Mouse (Mus musculus): ENCODE results near the gene Mrpl55. TPM values are rescaled to one million over a fixed set of nuclear protein-coding genes. Genes with fewer than 3 reads are reported as not detected.

Mrpl55 gene
- polyA plus RNA-seq (2014; fragmentation: Illumina TruSeq; extraction: RNeasy Lipid Tissue Mini Kit (QIAGEN cat#74804); ENCODE audit: low read depth, low replicate concordance) = 15.6 TPM

GRCm38 (mm10) chr11:59202081-59202995, at the start of gene Mrpl55:
Gene Mrpl55 (plus strand): TSS chr11:59202486.

GRCm38 (mm10) chr11:59163255-59164236, 38.7 kb upstream of the Mrpl55 start, which contains the start of gene Iba57:
Gene Iba57 (minus strand): TSS chr11:59163739.

GRCm38 (mm10) chr11:59182864-59183331, 19.4 kb upstream of the Mrpl55 start, which contains the start of gene Gjc2:
Gene Gjc2 (minus strand): TSS chr11:59183213.

GRCm38 (mm10) chr11:59192059-59192386, 10.3 kb upstream of the Mrpl55 start, which contains the start of gene Guk1:
Gene Guk1 (minus strand): TSS chr11:59192212.

GRCm38 (mm10) chr11:59208153-59208831, 6.0 kb downstream of the Mrpl55 start, which contains the start of gene 2310033P09Rik:
Gene 2310033P09Rik (plus strand): TSS chr11:59208321.

GRCm38 (mm10) chr11:59228122-59228953, 26.1 kb downstream of the Mrpl55 start, which contains the start of gene Arf1:
Gene Arf1 (minus strand): TSS chr11:59228270.

Other genes starting within 250 kb of the Mrpl55 start
- 23.7 TPM for gene Hist3h2a, start 247.8 kb upstream of the Mrpl55 start, polyA plus RNA-seq (2014; fragmentation: Illumina TruSeq; extraction: RNeasy Lipid Tissue Mini Kit (QIAGEN cat#74804); ENCODE audit: low read depth, low replicate concordance)
- not detected for gene Trim17, start 247.8 kb upstream of the Mrpl55 start, polyA plus RNA-seq (2014; fragmentation: Illumina TruSeq; extraction: RNeasy Lipid Tissue Mini Kit (QIAGEN cat#74804); ENCODE audit: low read depth, low replicate concordance)
- gene Trim11, start 224.4 kb upstream of the Mrpl55 start, polyA plus RNA-seq (2014; fragmentation: Illumina TruSeq; extraction: RNeasy Lipid Tissue Mini Kit (QIAGEN cat#74804); ENCODE audit: low read depth, low replicate concordance) = 0.44 TPM
- not detected for gene Obscn, start 66.1 kb upstream of the Mrpl55 start, polyA plus RNA-seq (2014; fragmentation: Illumina TruSeq; extraction: RNeasy Lipid Tissue Mini Kit (QIAGEN cat#74804); ENCODE audit: low read depth, low replicate concordance)
- gene Iba57, start 38.7 kb upstream of the Mrpl55 start, polyA plus RNA-seq (2014; fragmentation: Illumina TruSeq; extraction: RNeasy Lipid Tissue Mini Kit (QIAGEN cat#74804); ENCODE audit: low read depth, low replicate concordance) = 0.97 TPM
- not detected for gene Gjc2, start 19.3 kb upstream of the Mrpl55 start, polyA plus RNA-seq (2014; fragmentation: Illumina TruSeq; extraction: RNeasy Lipid Tissue Mini Kit (QIAGEN cat#74804); ENCODE audit: low read depth, low replicate concordance)
- 5.9 TPM for gene Guk1, start 10.3 kb upstream of the Mrpl55 start, polyA plus RNA-seq (2014; fragmentation: Illumina TruSeq; extraction: RNeasy Lipid Tissue Mini Kit (QIAGEN cat#74804); ENCODE audit: low read depth, low replicate concordance)
- gene 2310033P09Rik, start 5.8 kb downstream of the Mrpl55 start, polyA plus RNA-seq (2014; fragmentation: Illumina TruSeq; extraction: RNeasy Lipid Tissue Mini Kit (QIAGEN cat#74804); ENCODE audit: low read depth, low replicate concordance) = 0.85 TPM
- gene Arf1, start 25.8 kb downstream of the Mrpl55 start, polyA plus RNA-seq (2014; fragmentation: Illumina TruSeq; extraction: RNeasy Lipid Tissue Mini Kit (QIAGEN cat#74804); ENCODE audit: low read depth, low replicate concordance) = 190 TPM
- not detected for gene Wnt3a, start 88.3 kb downstream of the Mrpl55 start, polyA plus RNA-seq (2014; fragmentation: Illumina TruSeq; extraction: RNeasy Lipid Tissue Mini Kit (QIAGEN cat#74804); ENCODE audit: low read depth, low replicate concordance)
- 0.16 TPM for gene Wnt9a, start 104.4 kb downstream of the Mrpl55 start, polyA plus RNA-seq (2014; fragmentation: Illumina TruSeq; extraction: RNeasy Lipid Tissue Mini Kit (QIAGEN cat#74804); ENCODE audit: low read depth, low replicate concordance)
- gene Prss38, start 173.2 kb downstream of the Mrpl55 start, polyA plus RNA-seq (2014; fragmentation: Illumina TruSeq; extraction: RNeasy Lipid Tissue Mini Kit (QIAGEN cat#74804); ENCODE audit: low read depth, low replicate concordance) = not detected
- gene Jmjd4, start 247.6 kb downstream of the Mrpl55 start, polyA plus RNA-seq (2014; fragmentation: Illumina TruSeq; extraction: RNeasy Lipid Tissue Mini Kit (QIAGEN cat#74804); ENCODE audit: low read depth, low replicate concordance) = 7.8 TPM
- 45.9 TPM for gene Snap47, start 248.7 kb downstream of the Mrpl55 start, polyA plus RNA-seq (2014; fragmentation: Illumina TruSeq; extraction: RNeasy Lipid Tissue Mini Kit (QIAGEN cat#74804); ENCODE audit: low read depth, low replicate concordance)